Comparison of ENCODE assay signal across 29 mouse cellular contexts in the genomic region with DNA sequence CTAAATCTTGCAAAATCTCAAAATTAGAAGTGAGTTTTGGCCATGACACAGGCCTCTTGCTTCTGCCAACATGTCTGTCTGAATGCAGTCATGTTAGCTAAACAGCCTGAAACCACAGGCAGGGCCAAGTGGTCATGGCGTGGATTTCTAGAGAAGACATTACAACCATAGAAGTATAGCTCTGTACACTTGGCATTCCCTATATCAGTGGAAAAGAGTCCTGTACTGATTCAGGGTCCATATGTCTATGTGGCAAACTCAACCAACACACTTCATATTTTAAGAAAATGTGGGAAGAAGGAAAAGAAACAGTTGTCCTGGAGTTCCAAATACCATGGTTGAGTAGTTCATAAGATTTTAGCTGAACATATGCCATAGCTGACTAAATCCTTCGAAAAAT. TPM values are rescaled to one million over a fixed set of nuclear protein-coding genes. Genes with fewer than 3 reads are reported as not detected.
DNase-seq lines count a peak whose midpoint lies in the region; ATAC-seq lines count a peak whose summit lies in the region.
"Had no signal": no experiment of that assay in that cellular context is flagged by ENCODE, and none has a peak within 500 bp of the region (broad histone marks: within the 10 kb centered on the region; RNA-seq: fewer than 3 reads in every experiment).

No protein-coding gene starts in this region.

- intact Hi-C loops in left cerebral cortex, postnatal 4 days (cut with DNase I), result no loop called here

- H3K4me1 ChIP-seq in forebrain, embryonic 16.5 days (replicated peaks; ENCODE audit: control insufficient read depth, insufficient read depth, low read length), result no peaks in the 10 kb centered on the region
- no peaks in the 10 kb centered on the region for H3K4me1 ChIP-seq in forebrain, embryonic 10.5 days
- H3K4me1 ChIP-seq: embryonic facial prominence, embryonic 12.5 days; forebrain, embryonic 12.5 days; heart, embryonic 10.5 days; heart, embryonic 15.5 days; intestine, embryonic 15.5 days had no signal

- no peak for DNase-seq in forebrain, embryonic 10.5 days (ENCODE audit: extremely low spot score, low spot score)
- peak; percentile 9 to 10 for DNase-seq in left cerebral cortex, adult 18-20 months (ENCODE audit: low spot score in 2 of 2)
- no peak for DNase-seq in left cerebral cortex, postnatal 4 days
- DNase-seq in right cerebral cortex, adult 2 months (ENCODE audit: low spot score in 2 of 2), result peak; percentile 11 to 37
- DNase-seq in right cerebral cortex, postnatal 14 days, result no peak
- no peak for DNase-seq in urinary bladder, postnatal 10 days (ENCODE audit: low spot score)
- DNase-seq: adrenal gland, adult 8-10 months; cerebellum, adult 11 months; cerebellum, adult 9-10 months; cerebellum, postnatal 36 days; gastrocnemius, postnatal 14 days; kidney, adult 2 months; kidney, postnatal 36 days; layer of hippocampus, postnatal 36 days; lung, postnatal 36 days; thymus, adult 18-20 months; thymus, postnatal 36 days had no signal

- H3K36me3 ChIP-seq in forebrain, embryonic 16.5 days (ENCODE audit: control insufficient read depth, insufficient read depth), result no peaks in the 10 kb centered on the region
- no peaks in the 10 kb centered on the region for H3K36me3 ChIP-seq in forebrain, embryonic 10.5 days (replicated peaks)
- H3K36me3 ChIP-seq: embryonic facial prominence, embryonic 12.5 days; forebrain, embryonic 12.5 days; G1E; heart, embryonic 10.5 days; heart, embryonic 15.5 days; intestine, embryonic 15.5 days had no signal

- WGBS in forebrain, embryonic 16.5 days, result 85% methylated on average over 2 of the region's 2 CpGs
- WGBS in forebrain, embryonic 10.5 days, result 95% methylated on average over 2 of the region's 2 CpGs

- H3K9ac ChIP-seq in forebrain, embryonic 16.5 days (replicated peaks; ENCODE audit: low read depth, low read length), result no peak overlapping the region
- H3K9ac ChIP-seq: embryonic facial prominence, embryonic 12.5 days; forebrain, embryonic 12.5 days; heart, embryonic 15.5 days; intestine, embryonic 15.5 days had no signal

- no peak overlapping the region for H3K4me3 ChIP-seq in forebrain, embryonic 16.5 days (replicated peaks; ENCODE audit: low read length)
- H3K4me3 ChIP-seq in forebrain, embryonic 10.5 days, result no peak overlapping the region
- H3K4me3 ChIP-seq: embryonic facial prominence, embryonic 12.5 days; forebrain, embryonic 12.5 days; heart, embryonic 10.5 days; heart, embryonic 15.5 days; intestine, embryonic 15.5 days; layer of hippocampus, adult 2 months had no signal

- H3K27ac ChIP-seq in forebrain, embryonic 16.5 days (ENCODE audit: low read length), result no peak overlapping the region
- H3K27ac ChIP-seq in forebrain, embryonic 10.5 days, result no peak overlapping the region
- H3K27ac ChIP-seq: embryonic facial prominence, embryonic 12.5 days; forebrain, embryonic 12.5 days; heart, embryonic 10.5 days; heart, embryonic 15.5 days; intestine, embryonic 15.5 days had no signal

- H3K4me2 ChIP-seq in forebrain, embryonic 16.5 days (ENCODE audit: low read length), result no peak overlapping the region
- H3K4me2 ChIP-seq: embryonic facial prominence, embryonic 12.5 days; forebrain, embryonic 12.5 days; heart, embryonic 15.5 days; intestine, embryonic 15.5 days; liver, embryonic 11.5 days; midbrain, embryonic 11.5 days had no signal

- H3K9me3 ChIP-seq in forebrain, embryonic 16.5 days (ENCODE audit: control insufficient read depth, low read length), result no peaks in the 10 kb centered on the region
- no peaks in the 10 kb centered on the region for H3K9me3 ChIP-seq in forebrain, embryonic 10.5 days
- H3K9me3 ChIP-seq: embryonic facial prominence, embryonic 12.5 days; forebrain, embryonic 12.5 days; G1E; heart, embryonic 10.5 days; heart, embryonic 15.5 days; intestine, embryonic 15.5 days had no signal

- ATAC-seq in forebrain, embryonic 16.5 days, result peak; percentile 73
- ATAC-seq: hindbrain, embryonic 16.5 days; intestine, embryonic 15.5 days; midbrain, embryonic 16.5 days had no signal

- H3K27me3 ChIP-seq in forebrain, embryonic 16.5 days (replicated peaks; ENCODE audit: control insufficient read depth, insufficient read depth, low read length), result no peaks in the 10 kb centered on the region
- no peaks in the 10 kb centered on the region for H3K27me3 ChIP-seq in forebrain, embryonic 10.5 days (ENCODE audit: poor library complexity, severe bottlenecking)
- H3K27me3 ChIP-seq: embryonic facial prominence, embryonic 12.5 days; forebrain, embryonic 12.5 days; heart, embryonic 15.5 days; intestine, embryonic 15.5 days had no signal

RNA-seq across cellular contexts. Expression of a gene that starts 18.8 kb away (rescaled TPM):
- 2.8 and 3.8 TPM in 2 replicates for polyA plus RNA-seq in forebrain, embryonic 16.5 days (2015; fragmentation: Nextera tagmentation; extraction: Ambion mirVana)
- polyA plus RNA-seq in forebrain, embryonic 10.5 days (2016; fragmentation: Nextera tagmentation; extraction: Ambion mirVana), result 1.1 and 1.3 TPM in 2 replicates
- total RNA-seq in left cerebral cortex, adult 18-20 months (2021), result 10 to 100 TPM; 24.4 to 29.0 TPM
- 10 to 100 TPM; 16.3 to 17.8 TPM for total RNA-seq in left cerebral cortex, postnatal 4 days (2021)

Comparison
In these comparisons a context has a peak if more than half of its experiments do, and no peak if none do; other contexts are left out.
1. DNase-seq: peak in left cerebral cortex, adult 18-20 months (2 of 2) and right cerebral cortex, adult 2 months (2 of 2); none in forebrain, embryonic 10.5 days (single experiment), left cerebral cortex, postnatal 4 days (single experiment), right cerebral cortex, postnatal 14 days (single experiment) and urinary bladder, postnatal 10 days (single experiment).